Mouse (Mus musculus) olfactory bulb, adult 2 months (tissue): Measurements from ENCODE around the gene Klk10.

Experiments used
- CTCF ChIP-seq: fragments of 200-500 bp; IDR thresholded peaks from 2 replicates; pipeline ENCODE4 v1.5.1; 2012; ENCODE audit warnings: low read depth, mild to moderate bottlenecking, low read length, moderate library complexity; ENCODE audit not compliant: insufficient read depth
- POLR2A ChIP-seq: fragments of 200-500 bp; IDR thresholded peaks from 2 replicates; pipeline ENCODE4 v1.6.1; 2012; ENCODE audit warnings: mild to moderate bottlenecking, low read depth, low read length, moderate library complexity; ENCODE audit not compliant: insufficient read depth

GRCm38 (mm10) chr7:43821581-43821980, 40.7 kb downstream of the Klk10 start:
- TF ChIP-seq CTCF (no peak), POLR2A (no peak)
